Mouse (Mus musculus) T-cell, adult 66 days (primary cell): ENCODE results near the gene Baat. TPM values are rescaled to one million over a fixed set of nuclear protein-coding genes. Genes with fewer than 3 reads are reported as not detected.

ENCODE experiments used
- total RNA-seq, 2 experiments: library from RNA; stranded (reverse); gene quantifications; 3 replicates in 1 of 2; 4 replicates in 1 of 2; pipeline ENCODE4 v1.2.4; 2023

Gene Baat
- total RNA-seq: not detected

DNA sequence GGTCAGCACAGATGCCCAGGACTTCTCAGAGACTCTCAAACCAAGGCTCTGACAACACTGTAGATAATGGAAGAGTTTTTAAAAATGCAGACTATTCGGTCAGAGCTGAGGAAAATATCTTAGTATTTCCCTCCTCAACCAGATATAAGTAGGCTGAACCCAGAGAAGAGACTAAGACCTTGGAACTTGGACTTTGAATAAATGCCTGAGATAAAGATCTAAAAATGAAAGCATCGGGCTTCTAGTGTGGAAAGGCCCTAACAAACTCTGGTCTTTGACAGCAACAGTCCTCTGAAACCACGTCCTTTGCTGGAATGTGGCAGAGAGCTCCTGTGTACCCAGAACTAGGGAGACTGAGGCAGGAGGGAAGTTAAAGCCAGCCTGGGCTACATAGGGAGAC, at the start of gene Baat:
Gene Baat (minus strand): TSS at position 172 of the 400 bp plus-strand sequence.

DNA sequence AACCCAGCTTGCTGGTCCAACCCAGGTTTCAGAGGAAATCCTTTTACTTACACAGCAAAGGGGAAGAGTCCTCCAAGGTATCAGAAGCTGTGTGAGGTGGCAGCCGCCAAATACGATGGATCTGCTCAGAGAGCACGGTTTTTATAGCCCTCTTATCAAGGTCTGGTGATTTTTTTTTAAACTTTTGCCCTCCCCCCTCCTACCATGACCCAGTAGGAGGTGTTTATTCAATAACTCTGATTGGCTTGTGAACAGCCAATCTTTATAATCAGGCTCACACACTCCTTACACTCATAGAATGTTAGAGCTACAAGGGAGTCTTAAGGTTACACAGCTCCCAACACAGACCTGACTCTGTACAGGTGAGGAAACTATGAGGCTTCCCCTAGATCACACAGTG, 43.0 kb upstream of the Baat start, which contains the start of gene Aldob:
Gene Aldob (minus strand): TSS at position 164 of the 400 bp plus-strand sequence.

DNA sequence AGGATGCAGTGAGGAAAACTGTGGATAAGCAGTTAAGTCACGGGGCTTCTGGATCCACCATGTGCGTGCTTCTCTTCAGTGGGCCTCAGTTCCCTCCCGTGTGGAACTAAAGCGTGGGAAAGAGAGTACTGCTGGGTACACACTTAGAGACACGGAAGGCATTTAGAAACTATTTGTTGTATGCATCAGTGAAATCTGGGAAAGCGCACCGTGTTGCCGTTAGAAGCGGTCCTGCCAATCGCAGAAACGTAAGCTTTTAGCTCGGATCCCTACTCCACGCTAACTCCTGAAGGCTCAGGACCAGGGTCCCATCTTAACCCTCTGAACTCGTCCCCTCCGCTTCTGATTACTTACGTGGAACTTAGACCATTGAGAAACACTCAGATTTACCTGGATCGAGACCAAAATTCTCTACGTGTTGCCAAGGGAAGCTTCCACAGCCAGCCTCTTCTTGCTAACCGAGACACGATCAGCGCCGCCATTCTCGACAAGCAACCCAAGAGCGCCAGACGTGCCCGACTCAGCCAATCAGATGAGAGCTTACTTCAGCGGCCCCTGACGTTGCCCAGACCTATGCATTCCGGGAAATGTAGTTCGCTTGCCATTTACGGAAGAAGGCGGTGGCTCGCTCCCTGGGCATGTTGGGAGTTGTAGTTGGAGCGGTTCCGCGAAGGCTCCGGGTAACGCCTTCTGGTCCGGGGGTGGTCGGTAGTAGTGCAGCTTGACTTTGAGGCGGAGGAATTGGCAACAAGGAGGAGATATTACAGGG, 14.4 kb upstream of the Baat start, which contains the start of the genes Mrpl50 and Zfp189:
Gene Mrpl50 (minus strand): TSS at position 522 of the 769 bp plus-strand sequence.
Gene Zfp189 (plus strand): TSS at position 605 of the 769 bp plus-strand sequence.

DNA sequence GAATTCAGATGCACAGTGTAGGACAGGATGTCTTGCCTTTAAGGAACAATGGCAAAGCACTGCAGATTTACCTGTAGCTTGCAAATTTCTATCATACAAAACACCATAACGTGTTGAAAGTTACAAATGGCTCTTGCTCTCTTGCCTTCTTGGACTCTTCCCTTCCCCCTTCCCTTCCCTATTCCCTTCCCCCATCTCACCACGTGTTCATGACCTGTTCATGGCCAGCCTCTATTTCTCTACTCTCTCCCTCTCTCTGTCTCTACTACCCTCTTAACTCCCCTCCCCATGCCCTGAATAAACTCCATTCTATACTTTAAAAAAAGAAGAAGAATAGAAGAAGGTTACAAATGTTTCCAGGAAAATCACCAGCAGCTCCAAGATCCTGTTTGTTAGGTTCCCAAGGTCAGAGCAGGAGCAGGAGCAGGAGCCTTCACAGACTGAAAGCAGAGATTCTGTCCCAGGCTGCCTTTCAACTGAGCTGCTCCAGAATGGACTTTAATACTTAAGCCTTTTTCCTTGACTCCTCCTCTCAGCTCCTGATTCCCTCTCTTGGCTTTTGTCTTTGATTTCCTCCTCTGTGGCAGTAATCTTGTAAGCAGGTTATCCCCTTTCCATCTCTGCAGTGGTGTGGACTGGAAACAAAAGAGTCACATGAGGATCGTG, 32.8 kb downstream of the Baat start, which contains the start of gene Acnat1:
Gene Acnat1 (minus strand): TSS at position 478 of the 666 bp plus-strand sequence.

Other genes starting within 250 kb of the Baat start
- not detected for gene Acnat2, start 98.4 kb downstream of the Baat start, total RNA-seq
- gene Acnat1, start 32.6 kb downstream of the Baat start, total RNA-seq: not detected
- 10 to 100 TPM; 13.2 to 13.3 TPM for gene Mrpl50, start 14.5 kb upstream of the Baat start, total RNA-seq
- 1 to 10 TPM; 3.8 to 6.0 TPM for gene Zfp189, start 14.6 kb upstream of the Baat start, total RNA-seq
- not detected for gene Aldob, start 43.0 kb upstream of the Baat start, total RNA-seq
- gene Tmem246, start 91.3 kb upstream of the Baat start, total RNA-seq: under 1 TPM in 1 of 2 experiments, not detected in 1; 0.18 TPM
- gene Rnf20, start 125.4 kb upstream of the Baat start, total RNA-seq: 100 to 1,000 TPM; 160 to 162 TPM
- gene Ppp3r2, start 175.5 kb upstream of the Baat start, total RNA-seq: not detected